Mouse (Mus musculus) inflammation-experienced regulatory T-cells, adult 6 months (primary cell): ENCODE measurements at regions not wholly inside any gene's neighbourhood (a gene's known extent, or its start where the extent isn't known, plus 50 kb on each side); places are given as distances from the start of the nearest gene placed in this dataset.
"Not testable (repeated sequence)": the region's sequence is repeated elsewhere in the genome, so short reads cannot be mapped to it uniquely, and the experiment has no call there.

Experiments used
- ATAC-seq: one replicate; pipeline ENCODE4 v1.8.0; 2017

DNA sequence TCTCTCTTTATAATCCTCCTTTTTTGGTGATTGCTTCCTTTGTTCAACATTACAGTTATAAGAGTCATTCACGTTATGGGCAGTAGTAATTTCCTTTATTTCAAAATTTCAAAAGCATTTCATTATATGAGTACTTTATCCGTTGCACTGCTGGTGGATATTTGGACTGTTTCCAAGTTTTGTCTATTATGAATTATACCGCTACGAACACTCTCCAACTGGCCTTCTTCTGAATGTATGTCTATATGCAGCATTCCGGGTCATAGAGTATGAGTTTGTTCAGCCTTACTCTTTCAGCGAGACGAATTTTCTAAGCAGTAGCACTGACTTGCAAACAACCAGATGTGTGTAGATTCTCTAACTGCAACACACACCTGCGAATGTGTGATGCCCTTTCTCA, 57.8 kb downstream of the Dusp6 start:
- ATAC-seq, result no peak

DNA sequence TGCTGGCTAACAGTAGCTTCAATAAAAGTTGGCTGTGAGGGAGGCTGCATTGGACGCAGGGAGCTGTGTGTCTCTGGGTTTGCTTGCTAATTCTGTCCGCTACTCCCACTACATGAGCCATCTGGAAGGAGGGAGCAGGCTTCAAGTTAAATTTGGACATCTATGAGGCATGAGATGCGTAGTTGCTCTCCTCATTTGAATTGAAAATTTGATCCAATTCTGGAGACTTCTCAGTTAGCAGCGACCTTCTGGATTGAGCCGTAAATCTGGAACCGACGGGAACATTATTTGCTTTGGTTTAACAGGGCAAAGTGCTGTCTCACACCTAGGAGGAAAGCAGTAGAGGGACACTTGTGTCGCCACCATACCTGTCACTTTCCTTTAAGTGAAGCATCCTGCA, 60.3 kb downstream of the Dusp6 start:
- ATAC-seq, result no peak

DNA sequence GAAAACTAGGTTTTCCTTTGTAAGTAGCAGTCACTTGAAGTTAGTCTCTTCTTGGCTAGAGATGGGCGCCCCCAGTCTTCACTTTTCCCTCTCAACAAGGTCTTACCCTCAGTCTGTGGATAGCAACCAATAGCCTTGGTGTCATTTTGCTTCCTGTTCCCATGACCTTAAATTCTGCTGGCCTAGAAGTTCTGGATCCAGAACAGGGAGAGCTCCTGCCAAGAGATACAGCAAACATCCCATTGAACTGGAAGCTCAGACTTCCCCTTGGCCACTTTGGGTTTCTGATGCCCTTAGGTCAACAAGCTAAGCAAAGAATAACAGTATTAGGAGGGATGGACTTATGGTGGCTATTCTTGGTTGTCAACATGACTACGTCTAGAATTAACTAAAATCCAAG, 64.5 kb downstream of the Dusp6 start:
- ATAC-seq, result no peak

DNA sequence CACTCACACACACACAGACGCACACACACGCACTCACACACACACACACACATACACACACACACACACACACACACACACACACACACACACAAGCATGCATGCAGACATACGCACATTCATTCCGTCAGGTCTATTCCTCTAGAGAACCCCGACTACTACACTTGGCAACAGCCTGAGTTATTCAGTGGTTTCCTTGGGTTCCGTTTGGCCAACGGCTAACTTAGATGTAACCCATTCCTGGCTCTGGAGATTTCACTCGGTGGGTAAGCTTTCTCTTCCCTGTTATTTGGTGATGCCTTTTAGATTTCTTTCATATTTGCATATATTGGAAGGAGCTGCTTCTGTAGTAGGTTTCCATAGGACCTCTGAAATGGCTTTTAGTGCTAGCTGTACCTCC, 65.5 kb downstream of the Dusp6 start:
- ATAC-seq, result no peak

DNA sequence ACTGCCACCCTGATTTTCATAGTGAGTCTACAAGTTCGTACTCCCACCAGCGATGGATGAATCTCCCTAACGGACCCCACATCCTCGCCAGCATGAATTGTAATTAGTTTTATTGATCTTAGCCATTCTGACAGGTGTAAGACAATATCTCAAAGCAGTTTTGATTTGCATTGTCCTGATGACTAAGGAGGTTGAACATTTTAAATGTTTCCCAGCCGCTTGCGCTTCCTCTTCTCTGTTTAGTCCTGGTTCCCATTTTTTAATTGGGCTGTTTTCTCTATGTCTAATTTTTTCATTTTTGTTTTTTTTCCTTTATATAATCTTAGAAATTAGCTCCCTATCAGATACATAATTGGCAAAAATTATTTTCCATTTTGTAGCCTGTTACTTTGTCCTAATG, 66.4 kb downstream of the Dusp6 start:
- ATAC-seq, result no peak

DNA sequence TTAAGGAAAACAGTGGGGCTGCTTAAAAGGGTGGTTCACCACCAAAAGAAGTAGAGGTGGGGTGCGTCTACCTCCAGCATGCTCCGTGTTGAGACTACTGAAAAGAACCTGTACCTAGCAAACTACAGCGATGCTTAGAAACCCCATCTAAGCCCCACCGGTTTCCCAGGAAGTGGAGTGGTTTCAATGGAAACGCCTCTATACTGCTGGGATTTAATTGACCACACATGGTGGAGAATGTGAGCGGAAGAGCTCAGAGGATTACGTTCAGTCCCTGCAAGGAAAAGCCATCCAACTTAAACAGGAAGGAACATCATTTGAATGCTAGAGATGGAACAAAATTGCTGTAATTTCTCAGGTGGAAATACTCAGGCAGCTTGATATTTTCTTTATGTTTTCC, 67.5 kb downstream of the Dusp6 start:
- no peak for ATAC-seq

DNA sequence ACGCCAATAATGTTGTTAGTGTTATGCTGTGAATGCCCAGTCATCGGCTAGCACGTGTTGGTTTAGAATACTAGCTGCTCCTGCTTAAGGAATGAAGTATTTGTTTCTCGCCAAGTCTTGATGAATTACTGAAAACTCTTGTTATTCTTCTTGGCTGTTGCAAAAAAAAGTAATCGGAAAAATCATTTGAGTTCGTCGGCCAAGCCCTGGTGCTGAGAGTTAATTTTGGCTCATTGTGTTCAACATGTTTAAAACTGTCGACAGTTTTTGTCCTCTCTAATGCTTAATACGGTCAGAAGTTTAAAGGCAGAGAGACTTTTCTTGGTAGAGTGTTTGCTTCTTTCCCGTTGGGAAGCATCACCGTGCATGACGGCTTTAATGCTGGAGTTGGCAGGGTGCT, 68.8 kb downstream of the Dusp6 start:
- ATAC-seq, result no peak

DNA sequence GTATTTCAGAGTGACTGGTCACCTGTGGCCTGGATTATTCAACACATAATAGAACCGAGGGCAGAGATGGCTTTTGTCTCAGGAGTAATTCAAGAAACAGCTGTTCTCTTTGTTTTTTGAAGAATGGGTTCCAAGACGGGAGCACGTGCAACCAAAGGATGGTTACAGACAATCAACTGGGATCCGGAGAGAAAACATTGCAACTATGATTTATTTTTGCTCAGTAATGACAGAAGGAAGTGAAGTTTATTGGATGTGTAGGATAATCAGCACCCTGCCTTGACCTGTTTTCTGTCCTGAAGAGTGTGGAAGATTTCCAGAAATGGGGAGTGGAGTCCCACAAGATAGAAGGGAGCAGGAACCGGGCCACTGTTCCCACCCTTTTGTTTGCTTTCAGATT, 70.8 kb downstream of the Dusp6 start:
- ATAC-seq, result no peak

DNA sequence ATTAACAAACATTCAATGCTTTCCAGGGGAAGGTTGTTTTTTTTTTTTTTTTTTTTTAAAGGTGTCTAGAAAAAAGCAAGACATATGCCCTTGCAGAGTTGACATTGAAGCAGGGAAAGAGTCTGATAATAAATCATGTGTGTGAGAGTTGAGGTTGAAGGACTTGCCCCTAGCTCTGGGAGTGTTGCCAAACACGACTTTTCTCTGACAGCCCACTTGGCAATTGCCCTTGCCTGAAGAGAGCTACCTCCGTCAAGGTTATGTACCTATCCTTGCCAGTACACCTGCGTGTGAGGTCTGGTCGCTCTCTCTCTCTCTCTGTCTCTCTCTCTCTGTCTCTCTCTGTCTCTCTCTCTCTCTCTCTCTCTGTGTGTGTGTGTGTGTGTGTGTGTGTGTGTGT, 73.1 kb downstream of the Dusp6 start:
- no peak for ATAC-seq

DNA sequence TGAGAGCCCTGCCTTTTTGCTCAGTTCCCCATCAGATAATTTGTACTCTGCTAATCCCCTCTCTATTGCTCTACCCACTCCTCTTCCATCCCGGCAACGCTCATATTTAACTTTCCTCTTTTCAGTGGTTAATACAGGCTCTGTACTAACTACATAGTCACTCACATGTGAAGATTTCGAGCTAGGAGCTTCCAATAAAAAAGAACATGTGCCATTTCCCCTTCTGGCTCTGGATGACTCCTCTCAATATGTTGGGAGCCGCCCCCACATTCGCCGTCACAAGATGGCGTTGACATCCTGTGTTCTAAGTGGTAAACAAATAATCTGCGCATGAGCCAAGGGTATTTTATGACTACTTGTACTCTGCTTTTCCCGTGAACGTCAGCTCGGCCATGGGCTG, 75.8 kb downstream of the Dusp6 start:
- ATAC-seq, result not testable (repeated sequence)

DNA sequence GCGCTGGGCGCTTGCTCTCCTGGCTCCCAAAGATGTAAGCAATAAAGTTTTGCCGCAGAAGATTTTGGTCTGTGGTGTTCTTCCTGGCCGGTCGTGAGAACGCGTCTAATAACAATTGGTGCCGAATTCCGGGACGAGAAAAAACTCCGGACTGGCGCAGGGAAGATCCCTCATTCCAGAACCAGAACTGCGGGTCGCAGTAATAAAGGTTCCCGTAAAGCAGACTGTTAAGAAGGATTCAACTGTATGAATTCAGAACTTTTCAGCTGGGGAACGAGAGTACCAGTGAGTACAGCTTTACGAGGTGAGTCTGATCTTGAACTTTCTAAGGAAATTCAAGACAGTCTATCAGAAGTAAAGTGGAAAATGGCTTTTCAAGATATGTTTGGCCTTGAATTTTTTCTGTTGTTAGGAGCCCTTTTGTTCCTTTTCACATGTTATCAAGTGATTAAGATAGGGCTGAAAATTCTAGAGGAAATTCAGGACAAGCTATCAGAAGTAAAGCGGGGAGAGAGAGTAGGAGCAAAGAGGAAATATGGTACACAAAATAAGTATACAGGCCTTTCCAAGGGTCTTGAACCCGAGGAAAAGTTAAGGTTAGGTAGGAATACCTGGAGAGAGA, 76.4 kb downstream of the Dusp6 start:
- ATAC-seq, result not testable (repeated sequence)

DNA sequence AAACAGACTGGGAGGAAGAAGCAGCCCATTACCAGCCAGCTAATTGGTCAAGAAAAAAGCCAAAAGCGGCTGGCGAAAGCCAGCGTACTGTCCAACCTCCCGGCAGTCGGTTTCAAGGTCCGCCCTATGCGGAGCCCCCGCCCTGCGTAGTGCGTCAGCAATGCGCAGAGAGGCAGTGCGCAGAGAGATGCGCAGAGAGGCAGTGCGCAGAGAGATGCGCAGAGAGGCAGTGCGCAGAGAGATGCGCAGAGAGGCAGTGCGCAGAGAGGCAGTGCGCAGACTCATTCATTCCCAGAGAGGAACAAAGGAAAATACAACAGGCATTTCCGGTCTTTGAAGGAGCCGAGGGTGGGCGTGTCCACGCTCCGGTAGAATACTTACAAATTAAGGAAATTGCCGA, 77.0 kb downstream of the Dusp6 start:
- not testable (repeated sequence) for ATAC-seq

DNA sequence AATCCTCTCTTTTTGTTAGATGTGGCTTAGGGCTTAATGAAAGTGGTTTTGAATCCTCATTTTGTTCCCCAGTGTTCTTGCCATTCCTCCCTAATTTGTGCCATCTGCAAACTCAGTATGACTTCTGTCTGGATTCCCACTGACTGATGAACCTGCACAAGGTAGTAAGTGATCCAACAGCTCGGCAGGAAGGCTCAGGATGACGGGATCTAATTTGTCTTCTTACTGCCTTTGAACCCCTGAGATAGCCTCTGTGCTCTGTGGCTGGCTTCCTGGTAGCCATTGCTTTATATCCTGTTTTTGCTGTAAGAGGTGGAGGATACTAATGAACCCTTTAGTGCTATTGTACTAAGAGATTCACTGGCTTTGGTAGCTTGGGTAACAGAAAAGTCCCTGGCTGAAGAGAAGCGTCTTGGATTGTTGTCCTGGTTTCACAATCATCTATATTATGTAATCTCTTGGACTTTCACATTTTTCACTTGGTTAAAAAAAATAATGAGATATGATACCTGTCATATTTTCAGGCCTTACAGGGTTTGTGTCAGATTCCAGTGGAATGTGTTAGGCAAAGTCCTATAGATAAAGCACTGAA, 86.2 kb downstream of the Dusp6 start:
- no peak for ATAC-seq

DNA sequence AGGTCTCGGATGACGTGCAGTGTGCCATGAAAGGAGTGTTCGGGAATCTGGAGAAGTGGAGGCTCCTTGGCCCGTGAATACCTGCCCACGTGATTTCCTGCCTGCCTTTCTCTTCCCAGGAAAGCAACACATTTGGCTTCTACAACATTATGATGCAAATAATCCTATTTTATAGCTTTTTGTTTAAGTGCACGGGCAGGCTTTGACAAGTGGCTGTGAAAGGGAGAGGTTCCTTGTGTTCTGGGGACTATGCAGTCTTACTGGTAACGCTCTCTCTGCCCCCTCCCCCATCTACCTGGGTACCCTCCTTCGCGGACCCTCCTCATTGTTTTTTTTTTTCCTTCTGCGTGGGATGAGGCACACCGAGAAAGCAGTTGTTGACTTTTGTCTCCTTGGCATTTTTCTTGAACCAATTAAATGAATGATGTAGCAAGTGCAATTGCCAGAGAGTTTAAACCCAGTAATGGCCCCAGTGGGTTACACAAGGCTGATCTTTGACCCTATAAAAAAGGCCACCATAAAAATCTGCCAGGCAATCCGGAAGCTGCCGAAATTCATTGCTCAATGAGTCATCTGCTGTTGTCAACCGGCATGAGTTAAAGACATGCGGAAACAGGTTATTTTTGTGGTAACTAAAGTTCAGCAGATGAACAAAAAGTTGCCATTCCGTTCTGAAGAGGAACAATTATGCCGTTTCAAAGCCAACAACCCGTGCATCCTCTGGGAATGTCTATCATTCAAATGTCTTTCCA, 90.7 kb downstream of the Dusp6 start:
- peak; percentile 71 for ATAC-seq

DNA sequence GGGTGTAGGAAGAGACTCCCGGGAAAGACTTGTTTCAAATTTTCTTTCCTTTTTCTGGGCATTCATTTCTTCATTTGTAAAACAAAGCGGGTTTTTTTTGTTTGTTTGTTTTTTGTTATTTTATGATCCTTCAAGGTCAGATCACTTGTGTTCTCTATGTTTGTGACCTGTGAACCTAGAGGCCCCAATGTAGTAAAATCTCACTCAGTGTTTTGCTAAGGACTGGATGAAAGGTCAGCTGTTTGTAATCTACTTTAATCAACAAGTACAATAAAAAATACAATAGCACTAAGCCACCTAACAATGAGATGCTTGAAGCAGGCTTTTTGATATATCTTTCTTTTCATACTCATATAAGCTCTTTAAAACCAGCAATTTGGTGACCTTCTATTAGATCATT, 91.3 kb downstream of the Dusp6 start:
- ATAC-seq, result no peak

DNA sequence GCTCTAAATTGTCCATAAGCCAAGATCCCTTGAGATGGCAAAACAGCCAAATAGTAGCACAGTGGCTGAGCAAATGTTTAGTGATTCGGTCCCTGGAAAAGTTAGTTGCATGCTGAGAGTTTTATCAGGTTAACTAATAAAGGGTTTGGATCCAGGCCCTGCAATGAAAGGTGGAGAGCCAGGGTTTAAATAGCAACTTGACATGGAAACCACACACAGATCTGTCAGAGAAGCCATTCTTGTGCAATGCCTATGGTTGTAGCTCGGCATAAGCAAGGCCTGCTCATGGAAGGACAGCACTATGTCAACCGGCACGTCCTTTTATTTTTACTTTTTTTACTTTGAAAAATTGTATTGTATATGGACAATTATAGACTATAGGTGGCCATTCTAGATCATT, 92.3 kb downstream of the Dusp6 start:
- ATAC-seq, result no peak

DNA sequence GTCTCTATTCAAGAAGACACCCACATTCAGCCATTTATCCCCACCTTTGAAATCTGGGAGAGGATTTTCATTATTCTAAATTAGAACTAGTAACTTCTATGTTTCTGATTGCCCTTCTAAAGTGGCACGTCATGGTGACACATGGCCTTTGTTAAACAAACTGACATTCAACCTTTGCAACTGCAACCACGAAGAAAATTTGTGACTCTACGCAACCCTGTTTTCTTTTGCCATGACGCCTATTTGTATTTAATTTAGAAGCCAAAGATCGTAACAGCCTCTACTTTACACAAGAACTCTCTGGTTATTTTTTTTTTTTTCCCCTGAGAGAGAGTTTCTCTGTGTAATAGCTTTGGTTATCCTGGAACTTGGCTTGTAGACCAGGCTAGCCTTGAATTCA, 93.2 kb downstream of the Dusp6 start:
- no peak for ATAC-seq

DNA sequence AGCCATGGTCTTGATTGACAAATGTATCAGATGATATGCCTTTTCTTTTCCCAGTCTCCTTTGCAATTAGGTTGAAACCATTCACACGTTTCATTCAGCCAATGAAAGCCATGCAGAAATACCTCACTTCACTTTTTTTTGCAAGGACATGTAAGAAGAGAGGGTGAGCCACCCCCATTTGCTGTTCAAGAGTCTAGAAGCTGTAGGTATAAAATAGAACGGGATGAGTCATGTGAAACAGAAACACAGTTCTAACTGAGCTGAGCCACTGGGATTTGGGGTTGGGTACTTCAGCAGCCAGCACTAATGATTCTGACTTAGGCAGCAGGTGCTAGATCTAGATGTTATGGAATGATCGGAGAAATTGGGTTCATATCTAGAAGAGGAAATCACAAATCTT, 93.9 kb downstream of the Dusp6 start:
- no peak for ATAC-seq

DNA sequence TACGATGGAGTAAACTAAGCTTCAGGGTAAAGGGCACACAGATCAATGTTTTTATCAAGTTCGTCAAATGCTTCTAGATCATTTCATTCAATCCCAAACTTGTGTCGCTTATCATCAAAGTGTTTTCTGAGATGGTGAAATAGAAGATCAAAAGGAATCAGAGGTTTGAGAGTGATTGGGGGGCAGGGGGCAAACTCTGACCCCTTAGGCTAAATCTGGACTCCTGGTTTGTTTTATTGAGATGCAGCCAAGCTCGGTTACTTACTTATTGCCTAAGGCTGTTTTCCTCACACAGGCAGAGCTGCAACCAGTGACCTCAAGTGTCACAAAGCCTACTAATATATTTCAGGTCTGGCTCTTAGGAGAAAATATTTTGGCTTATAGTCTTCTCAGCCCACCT, 94.3 kb downstream of the Dusp6 start:
- no peak for ATAC-seq

DNA sequence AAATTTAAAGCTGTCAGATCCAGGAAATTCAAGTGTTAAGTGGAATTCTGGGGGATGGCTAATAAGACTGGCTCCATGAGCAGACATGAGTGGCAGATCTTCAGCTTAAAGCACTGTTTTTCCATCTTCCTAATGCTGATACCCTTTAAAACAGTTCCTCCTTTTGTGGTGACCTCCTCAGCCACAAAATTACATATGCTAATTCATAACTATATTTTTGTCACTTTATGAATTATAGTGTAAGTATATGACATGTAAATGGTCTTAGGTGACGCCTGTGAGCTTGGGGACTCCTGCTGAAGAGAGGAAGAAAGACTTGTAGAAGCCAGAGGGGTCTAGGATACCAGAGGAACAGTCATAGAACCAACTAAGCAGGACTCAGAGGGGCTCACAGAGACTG, 95.2 kb downstream of the Dusp6 start:
- no peak for ATAC-seq

DNA sequence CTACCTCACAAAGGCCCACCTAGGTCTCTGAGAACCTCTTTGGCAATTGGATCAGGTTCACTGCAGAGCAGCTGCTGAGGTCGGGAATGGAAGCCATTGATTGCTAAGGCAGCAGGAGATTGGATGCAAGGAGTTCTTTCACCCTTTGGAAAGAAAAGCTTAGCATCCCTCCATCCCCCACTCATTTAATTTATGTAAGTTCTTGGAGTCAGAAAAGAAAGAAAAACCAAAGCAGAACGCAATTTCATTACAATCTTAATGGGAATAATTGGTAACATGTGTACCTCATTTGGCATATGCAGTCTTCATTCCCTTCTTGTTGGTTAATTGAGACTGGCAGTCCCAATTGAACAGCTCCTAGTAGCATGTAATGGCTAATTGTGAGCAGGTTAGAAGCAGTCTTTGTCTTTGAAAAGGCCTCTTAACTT, 96.4 kb downstream of the Dusp6 start:
- no peak for ATAC-seq

DNA sequence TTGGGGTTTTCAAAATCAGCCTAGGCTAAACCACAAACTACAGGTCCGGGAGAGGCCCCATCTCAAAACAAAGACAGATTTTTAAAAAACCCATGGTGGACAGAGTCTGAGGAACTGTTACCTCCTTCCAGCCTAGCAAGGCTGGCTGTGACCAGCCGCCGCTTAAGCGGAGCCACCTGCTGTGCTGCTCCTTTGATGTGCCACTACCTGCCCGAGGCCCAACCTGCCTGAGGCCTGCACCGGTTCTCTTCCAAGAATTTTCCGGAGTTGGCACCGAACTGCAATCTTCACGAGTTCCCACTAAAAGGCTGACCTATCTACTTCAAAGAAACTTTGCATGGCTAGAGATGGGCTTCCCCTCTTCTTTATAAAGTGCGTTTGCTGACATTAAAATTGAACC, 97.6 kb downstream of the Dusp6 start:
- ATAC-seq, result not testable (repeated sequence)

DNA sequence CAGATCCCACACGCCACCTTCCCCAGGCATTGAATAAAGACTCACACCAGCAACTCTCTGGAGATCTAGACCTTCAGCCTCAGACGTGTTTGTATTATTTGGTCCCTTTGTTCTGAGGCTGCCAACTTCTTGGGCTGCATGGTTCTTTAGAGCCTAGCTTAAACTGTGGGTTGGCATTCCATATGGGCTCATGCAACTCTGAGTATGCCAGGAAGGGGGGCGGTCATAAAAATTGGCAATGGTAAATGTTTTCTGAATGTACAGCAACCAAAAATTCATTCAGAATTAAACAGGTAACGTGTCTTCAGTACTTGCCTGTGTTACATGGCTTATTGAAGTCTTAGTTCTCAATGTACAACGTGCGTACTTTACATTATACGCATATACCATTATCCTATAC, 103.1 kb downstream of the Dusp6 start:
- no peak for ATAC-seq

DNA sequence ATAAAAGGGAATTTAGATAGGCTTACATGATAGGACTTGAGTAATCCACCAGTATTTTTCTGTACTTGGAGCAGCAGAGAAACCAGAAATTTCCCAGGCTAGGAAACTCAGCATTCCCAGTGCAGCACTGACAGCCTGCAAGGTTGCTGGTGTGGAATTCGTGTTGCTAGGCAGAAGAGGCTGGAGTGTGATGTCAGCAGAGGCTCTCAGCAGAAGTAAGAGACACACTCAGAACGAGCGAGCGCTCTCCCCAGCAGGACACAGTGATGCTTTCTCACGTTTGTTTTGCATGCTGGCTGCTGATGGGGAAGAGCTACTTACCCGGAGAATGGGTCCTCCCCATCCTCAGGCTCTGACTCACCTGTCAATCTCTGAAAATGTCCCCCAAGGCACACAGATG, 104.7 kb downstream of the Dusp6 start:
- no peak for ATAC-seq
